Mouse (Mus musculus) ES-Bruce4 (cell line): ENCODE measurements around the gene Rplp0.

Source experiments
- CTCF ChIP-seq: IDR thresholded peaks from one replicate; pipeline ENCODE4 v1.8.1; 2011; ENCODE audit warnings: low read depth, low read length
- EP300 ChIP-seq: IDR thresholded peaks from 2 replicates; pipeline ENCODE4 v1.6.1; 2011; ENCODE audit warnings: low read depth, low read length; ENCODE audit not compliant: insufficient read depth

GRCm38 (mm10) chr5:115569721-115570120 lies 10.5 kb downstream of the Rplp0 start:
- TF ChIP-seq EP300 = no peak
- TF ChIP-seq CTCF = no peak
